In genomic region chr3:146499431-146500002, GRCm38 (mm10) we compare ENCODE assay signal across 8 mouse cellular contexts. TPM values are rescaled to one million over a fixed set of nuclear protein-coding genes. Genes with fewer than 3 reads are reported as not detected.
DNase-seq lines count a peak whose midpoint lies in the region; ATAC-seq and TF ChIP-seq lines count a peak whose summit lies in the region.

Gene Spata1 (minus strand): TSS chr3:146499753.
Gene Gng5 (plus strand): TSS chr3:146499807.

- H3K4me1 ChIP-seq in bone marrow macrophage, adult 2 months (ENCODE audit: control insufficient read depth, insufficient read depth, low read length), result peaks cover 15% of the 10 kb centered on the region
- H3K4me1 ChIP-seq in heart, embryonic 13.5 days, result peaks cover 39% of the 10 kb centered on the region
- H3K4me1 ChIP-seq in kidney, postnatal 0 days (replicated peaks; ENCODE audit: insufficient read depth, low read length), result peaks cover 15% of the 10 kb centered on the region; the same call in 1 of the 2 replicates
- H3K4me1 ChIP-seq in liver, embryonic 13.5 days (replicated peaks), result peaks cover 38% of the 10 kb centered on the region

- no peak for TF ChIP-seq POLR2A in bone marrow macrophage, adult 2 months (IDR thresholded peaks at IDR 0.05; ENCODE audit: borderline replicate concordance, low read depth, low read length)

- peaks cover 18% of the 10 kb centered on the region for H3K36me3 ChIP-seq in heart, embryonic 13.5 days
- peaks cover 9% of the 10 kb centered on the region; the same call in 1 of the 2 replicates for H3K36me3 ChIP-seq in kidney, postnatal 0 days (ENCODE audit: insufficient read depth, low read length)
- peaks cover 14% of the 10 kb centered on the region for H3K36me3 ChIP-seq in liver, embryonic 13.5 days

- H3K9ac ChIP-seq in heart, embryonic 13.5 days, result peak within 1 kb of the TSS; percentile 98
- H3K9ac ChIP-seq in kidney, postnatal 0 days (ENCODE audit: low read depth, low read length), result peak within 1 kb of the TSS; percentile 95
- H3K9ac ChIP-seq in liver, embryonic 13.5 days, result peak within 1 kb of the TSS; percentile 94

- no peaks in the 10 kb centered on the region for H3K9me3 ChIP-seq in heart, embryonic 13.5 days
- no peaks in the 10 kb centered on the region for H3K9me3 ChIP-seq in kidney, postnatal 0 days (replicated peaks; ENCODE audit: low read length)
- no peaks in the 10 kb centered on the region for H3K9me3 ChIP-seq in liver, embryonic 13.5 days (replicated peaks)

- H3K4me2 ChIP-seq in heart, embryonic 13.5 days, result peak within 1 kb of the TSS; percentile 93
- H3K4me2 ChIP-seq in kidney, postnatal 0 days (ENCODE audit: low read length), result peak within 1 kb of the TSS; percentile 65
- H3K4me2 ChIP-seq in liver, embryonic 13.5 days, result peak within 1 kb of the TSS; percentile 71

- peak; percentile 96 for DNase-seq in CD4-positive, CD25-positive, alpha-beta regulatory T cell, adult 2 months (ENCODE audit: low read depth, low spot score)
- peak; percentile 91 for DNase-seq in kidney, postnatal 0 days (ENCODE audit: low spot score)
- DNase-seq in liver, embryonic 13.5 days, result peak; percentile 83
- peak; percentile 96 for DNase-seq in naive thymus-derived CD4-positive, alpha-beta T cell, adult 2 months (ENCODE audit: low read depth)
- peak; percentile 87 to 93 for DNase-seq in spleen, postnatal 4 days (ENCODE audit: low spot score in 2 of 2)

- no peak for TF ChIP-seq CTCF in bone marrow macrophage, adult 2 months (IDR thresholded peaks at IDR 0.05; ENCODE audit: low read depth, low read length)
- no peak for TF ChIP-seq CTCF in kidney, postnatal 0 days (IDR thresholded peaks at IDR 0.05; ENCODE audit: low read depth)

- ATAC-seq in erythroid progenitor cell, adult 5-6 weeks (replicated peaks; ENCODE audit: low FRiP score, poor library complexity, severe bottlenecking), result peak; percentile 91
- peak; percentile 96 for ATAC-seq in heart, embryonic 13.5 days (ENCODE audit: extremely low read depth, insufficient number of reproducible peaks, low FRiP score, low TSS enrichment)
- peak; percentile 94 for ATAC-seq in kidney, postnatal 0 days (replicated peaks; ENCODE audit: low FRiP score, low read depth)
- peak; percentile 97 for ATAC-seq in liver, embryonic 13.5 days (ENCODE audit: low read depth)

- H3K27ac ChIP-seq in bone marrow macrophage, adult 2 months (ENCODE audit: insufficient read depth, low read depth, low read length), result peak within 1 kb of the TSS; percentile 78
- H3K27ac ChIP-seq in heart, embryonic 13.5 days (replicated peaks), result peak within 1 kb of the TSS; percentile 98
- H3K27ac ChIP-seq in kidney, postnatal 0 days, result peak within 1 kb of the TSS; percentile 98
- H3K27ac ChIP-seq in liver, embryonic 13.5 days, result peak within 1 kb of the TSS; percentile 95

- 0% methylated on average over 54 of the region's 88 CpGs for WGBS in heart, embryonic 13.5 days
- WGBS in kidney, postnatal 0 days, result under 1% methylated on average over 68 of the region's 88 CpGs
- under 1% methylated on average over 50 of the region's 88 CpGs for WGBS in liver, embryonic 13.5 days (ENCODE audit: insufficient replicate concordance)

- no peaks in the 10 kb centered on the region for H3K27me3 ChIP-seq in heart, embryonic 13.5 days (replicated peaks)
- no peaks in the 10 kb centered on the region for H3K27me3 ChIP-seq in kidney, postnatal 0 days (ENCODE audit: insufficient read depth, low read length)
- H3K27me3 ChIP-seq in liver, embryonic 13.5 days, result no peaks in the 10 kb centered on the region

- H3K4me3 ChIP-seq in bone marrow macrophage, adult 2 months (ENCODE audit: insufficient read depth, low read length), result peak within 1 kb of the TSS; percentile 92
- H3K4me3 ChIP-seq in heart, embryonic 13.5 days, result peak within 1 kb of the TSS; percentile 92
- peak within 1 kb of the TSS; percentile 92 for H3K4me3 ChIP-seq in kidney, postnatal 0 days (replicated peaks; ENCODE audit: low read depth, low read length)
- peak within 1 kb of the TSS; percentile 89 for H3K4me3 ChIP-seq in liver, embryonic 13.5 days (replicated peaks)

RNA-seq across cellular contexts. Expression of gene Spata1, which starts in this region (rescaled TPM):
- polyA plus RNA-seq in bone marrow macrophage, adult 2 months (2012; ENCODE audit: insufficient read depth, insufficient read length, missing spikeins), result 4.0 and 7.2 TPM in 2 replicates
- 2.9 TPM in 1 of 2 replicates, not detected in the other for total RNA-seq in erythroid progenitor cell, adult 5-6 weeks (2015; ENCODE audit: low replicate concordance)
- 2.2 and 2.5 TPM in 2 replicates for total RNA-seq in erythroid progenitor cell, adult 5-6 weeks (2017; ENCODE audit: low replicate concordance)
- 5.3 and 6.3 TPM in 2 replicates for polyA plus RNA-seq in heart, embryonic 13.5 days (2015; fragmentation: Nextera tagmentation; extraction: Ambion mirVana)
- 4.5 and 5.0 TPM in 2 replicates for polyA plus RNA-seq in kidney, postnatal 0 days (2015; fragmentation: Nextera tagmentation; extraction: Ambion mirVana)
- polyA plus RNA-seq in liver, embryonic 13.5 days (2015; fragmentation: Nextera tagmentation; extraction: Ambion mirVana), result 0.88 and 1.1 TPM in 2 replicates

RNA-seq across cellular contexts. Expression of gene Gng5, which starts in this region (rescaled TPM):
- 450 and 503 TPM in 2 replicates for polyA plus RNA-seq in bone marrow macrophage, adult 2 months (2012; ENCODE audit: insufficient read depth, insufficient read length, missing spikeins)
- 111 and 119 TPM in 2 replicates for total RNA-seq in erythroid progenitor cell, adult 5-6 weeks (2015; ENCODE audit: low replicate concordance)
- 54.3 and 62.6 TPM in 2 replicates for total RNA-seq in erythroid progenitor cell, adult 5-6 weeks (2017; ENCODE audit: low replicate concordance)
- 1,560 and 1,674 TPM in 2 replicates for polyA plus RNA-seq in heart, embryonic 13.5 days (2015; fragmentation: Nextera tagmentation; extraction: Ambion mirVana)
- polyA plus RNA-seq in kidney, postnatal 0 days (2015; fragmentation: Nextera tagmentation; extraction: Ambion mirVana), result 1,152 and 1,249 TPM in 2 replicates
- 639 and 648 TPM in 2 replicates for polyA plus RNA-seq in liver, embryonic 13.5 days (2015; fragmentation: Nextera tagmentation; extraction: Ambion mirVana)

Comparison
In these comparisons a context has a peak if more than half of its experiments do, and no peak if none do; other contexts are left out.
1. Peak in every context shown above with its lines: DNase-seq, ATAC-seq, H3K4me3 ChIP-seq and H3K27ac ChIP-seq.